Mouse (Mus musculus) heart, embryonic 11.5 days (tissue): ENCODE measurements around the gene Dnah3. TPM values are rescaled to one million over a fixed set of nuclear protein-coding genes. Genes with fewer than 3 reads are reported as not detected.

ENCODE experiments used
- ATAC-seq: fragments of 200-750 bp; cut with Nextera tagmentation; replicated peaks from 2 replicates; pipeline ENCODE4 v1.8.0; 2017; ENCODE audit warnings: moderate library complexity; ENCODE audit not compliant: insufficient number of reproducible peaks, low FRiP score, low TSS enrichment
- H3K27ac ChIP-seq: fragments of 300-500 bp; sonication (generic); 2 replicates; pipeline ENCODE4 v1.5.1; 2014; ENCODE audit warnings: mild to moderate bottlenecking, low read depth, low read length
- H3K27me3 ChIP-seq: fragments of 300-500 bp; sonication (generic); 2 replicates; pipeline ENCODE4 v1.6.1; 2014; ENCODE audit warnings: mild to moderate bottlenecking, low read length, mixed read lengths; ENCODE audit not compliant: control insufficient read depth, insufficient read depth
- H3K36me3 ChIP-seq: fragments of 300-500 bp; sonication (generic); 2 replicates; pipeline ENCODE4 v1.6.1; 2014; ENCODE audit warnings: mild to moderate bottlenecking, low read length, moderate library complexity, mixed read lengths; ENCODE audit not compliant: control insufficient read depth, insufficient read depth
- H3K4me1 ChIP-seq: fragments of 300-500 bp; sonication (generic); 2 replicates; pipeline ENCODE4 v1.6.1; 2014; ENCODE audit warnings: low read length; ENCODE audit not compliant: control insufficient read depth, insufficient read depth
- H3K4me2 ChIP-seq: fragments of 300-500 bp; sonication (generic); 2 replicates; pipeline ENCODE4 v1.6.1; 2014; ENCODE audit warnings: mild to moderate bottlenecking, moderate library complexity
- H3K4me3 ChIP-seq: fragments of 300-500 bp; sonication (generic); 2 replicates; pipeline ENCODE4 v1.5.1; 2014; ENCODE audit warnings: low read depth, low read length
- H3K9ac ChIP-seq: fragments of 300-500 bp; sonication (generic); 2 replicates; pipeline ENCODE4 v1.6.1; 2014; ENCODE audit warnings: mild to moderate bottlenecking, low read depth, low read length, moderate library complexity
- H3K9me3 ChIP-seq: fragments of 300-500 bp; sonication (generic); replicated peaks from 2 replicates; pipeline ENCODE4 v1.6.1; 2016; ENCODE audit warnings: low read length; ENCODE audit not compliant: control insufficient read depth
- WGBS: fragments of 180-500 bp; shearing (Covaris S2); extraction: QIAGEN DNeasy Blood & Tissue Kit; methylation state at CpG from one replicate; pipeline ENCODE4 v1.1.7; 2014; ENCODE audit not compliant: insufficient replicate concordance; 5-methylcytosine and 5-hydroxymethylcytosine counted together
- polyA plus RNA-seq: library from polyadenylated mRNA; unstranded; fragments of >200 nt; fragmentation: Nextera tagmentation; extraction: Ambion mirVana; gene quantifications from 2 replicates; pipeline ENCODE4 v1.2.1, GENCODE M21; 2014

Dnah3 gene
- polyA plus RNA-seq, 1 experiment from 2014 or later: not detected

GRCm38 (mm10) chr7:119892742-119893141, 202.3 kb downstream of the Dnah3 start:
- H3K9ac ChIP-seq: no peak overlapping the region
- no peaks in the 10 kb centered on the region for H3K27me3 ChIP-seq
- H3K27ac ChIP-seq: no peak overlapping the region
- no peak overlapping the region for H3K4me3 ChIP-seq
- H3K4me1 ChIP-seq: peaks cover 14% of the 10 kb centered on the region; the same call in 1 of the 2 replicates
- H3K4me2 ChIP-seq: no peak overlapping the region
- no peak for ATAC-seq
- H3K36me3 ChIP-seq: no peaks in the 10 kb centered on the region
- no peaks in the 10 kb centered on the region for H3K9me3 ChIP-seq
- WGBS: 85% methylated on average over 4 of the region's 4 CpGs

- H3K4me3 ChIP-seq: no peak overlapping the region
- ATAC-seq: no peak
- peaks cover 14% of the 10 kb centered on the region; the same call in 1 of the 2 replicates for H3K4me1 ChIP-seq
- H3K9ac ChIP-seq: no peak overlapping the region
- no peak overlapping the region for H3K4me2 ChIP-seq
- no peaks in the 10 kb centered on the region for H3K36me3 ChIP-seq
- no peaks in the 10 kb centered on the region for H3K9me3 ChIP-seq
- 82% methylated on average over 1 of the region's 1 CpGs for WGBS
- no peak overlapping the region for H3K27ac ChIP-seq
- no peaks in the 10 kb centered on the region for H3K27me3 ChIP-seq
Observed at GRCm38 (mm10) chr7:119892198-119892597, 202.9 kb downstream of the Dnah3 start.

- no peak for ATAC-seq
- Histone ChIP-seq H3K4me1 (no peaks in the 10 kb centered on the region; the same call in 1 of the 2 replicates), H3K27me3 (no peaks in the 10 kb centered on the region), H3K27ac (no peak overlapping the region), H3K4me3 (no peak overlapping the region), H3K36me3 (no peaks in the 10 kb centered on the region), H3K9ac (no peak overlapping the region), H3K4me2 (no peak overlapping the region), H3K9me3 (no peaks in the 10 kb centered on the region)
- 82% methylated on average over 4 of the region's 4 CpGs for WGBS
Observed at GRCm38 (mm10) chr7:119887887-119888286, 207.2 kb downstream of the Dnah3 start.

- Histone ChIP-seq H3K4me2 (no peak overlapping the region), H3K9me3 (no peaks in the 10 kb centered on the region), H3K9ac (no peak overlapping the region), H3K4me1 (no peaks in the 10 kb centered on the region; the same call in 1 of the 2 replicates), H3K36me3 (no peaks in the 10 kb centered on the region), H3K27ac (no peak overlapping the region), H3K27me3 (no peaks in the 10 kb centered on the region), H3K4me3 (no peak overlapping the region)
- 78% methylated on average over 2 of the region's 2 CpGs for WGBS
- ATAC-seq: no peak
Observed at GRCm38 (mm10) chr7:119881229-119881628, 213.9 kb downstream of the Dnah3 start.

- Histone ChIP-seq H3K27ac (no peak overlapping the region), H3K9ac (no peak overlapping the region), H3K27me3 (no peaks in the 10 kb centered on the region), H3K9me3 (no peaks in the 10 kb centered on the region), H3K36me3 (no peaks in the 10 kb centered on the region), H3K4me3 (no peak overlapping the region), H3K4me2 (no peak overlapping the region), H3K4me1 (no peaks in the 10 kb centered on the region; the same call in 1 of the 2 replicates)
- ATAC-seq: no peak
- 84% methylated on average over 5 of the region's 5 CpGs for WGBS
Observed at GRCm38 (mm10) chr7:119880345-119880744, 214.7 kb downstream of the Dnah3 start.

GRCm38 (mm10) chr7:119879171-119879570, 215.9 kb downstream of the Dnah3 start:
- H3K9ac ChIP-seq: no peak overlapping the region
- no peaks in the 10 kb centered on the region; the same call in 1 of the 2 replicates for H3K4me1 ChIP-seq
- H3K9me3 ChIP-seq: no peaks in the 10 kb centered on the region
- H3K4me3 ChIP-seq: no peak overlapping the region
- ATAC-seq: no peak
- no peaks in the 10 kb centered on the region for H3K36me3 ChIP-seq
- H3K27ac ChIP-seq: no peak overlapping the region
- no peaks in the 10 kb centered on the region for H3K27me3 ChIP-seq
- H3K4me2 ChIP-seq: no peak overlapping the region
- WGBS: 89% methylated on average over 4 of the region's 4 CpGs

GRCm38 (mm10) chr7:119875776-119876440, 219.2 kb downstream of the Dnah3 start:
- no peak for ATAC-seq
- Histone ChIP-seq H3K27me3 (no peaks in the 10 kb centered on the region), H3K27ac (no peak overlapping the region), H3K36me3 (no peaks in the 10 kb centered on the region), H3K4me3 (no peak overlapping the region), H3K4me1 (no peaks in the 10 kb centered on the region), H3K9me3 (no peaks in the 10 kb centered on the region), H3K9ac (no peak overlapping the region), H3K4me2 (no peak overlapping the region)
- 41% methylated on average over 3 of the region's 3 CpGs for WGBS

- Histone ChIP-seq H3K9me3 (no peaks in the 10 kb centered on the region), H3K4me2 (no peak overlapping the region), H3K9ac (no peak overlapping the region), H3K36me3 (no peaks in the 10 kb centered on the region), H3K4me3 (no peak overlapping the region), H3K27me3 (no peaks in the 10 kb centered on the region), H3K4me1 (no peaks in the 10 kb centered on the region), H3K27ac (no peak overlapping the region)
- 63% methylated on average over 2 of the region's 2 CpGs for WGBS
- ATAC-seq: no peak
Observed at GRCm38 (mm10) chr7:119873050-119873449, 222.0 kb downstream of the Dnah3 start.
